10 mouse cellular contexts compared by ENCODE assay signal in genomic region chr8:127894284-127894683, GRCm38 (mm10).
"Had no signal": no experiment of that assay in that cellular context is flagged by ENCODE, and none has a peak within 500 bp of the region (broad histone marks: within the 10 kb centered on the region; RNA-seq: fewer than 3 reads in every experiment).

No protein-coding gene starts in this region.

- DNase-seq: kidney, adult 18-20 months; kidney, adult 9 months; kidney, postnatal 14 days; kidney, postnatal 4 days; left cerebral cortex, postnatal 4 days; liver, embryonic 13.5 days; lung, adult 2 months; lung, postnatal 14 days; lung, postnatal 4 days; thymus, adult 18-20 months had no signal
